Mouse (Mus musculus) frontal cortex, postnatal 36 days (tissue): ENCODE data around the gene Cavin1.
"Not testable (repeated sequence)": the region's sequence is repeated elsewhere in the genome, so short reads cannot be mapped to it uniquely, and the experiment has no call there.

Experiments
- DNase-seq, 2 experiments: peaks; one replicate each; pipeline ENCODE4 v3.0.0; 2022; ENCODE audit warnings: low spot score in 2 of 2

The Cavin1 gene

GRCm38 (mm10) chr11:100970557-100970937, at the start of gene Cavin1:
TSS of gene Cavin1 (minus strand) at chr11:100970887.
- peak; percentile 29 to 54 for DNase-seq

- no peak for DNase-seq
Observed at GRCm38 (mm10) chr11:101011641-101012040, 41.0 kb upstream of the Cavin1 start.

GRCm38 (mm10) chr11:101009888-101010784, 39.4 kb upstream of the Cavin1 start:
- peak in 1 of 2 experiments; percentile 43 for DNase-seq

GRCm38 (mm10) chr11:101009046-101009887, 38.6 kb upstream of the Cavin1 start, which contains the start of gene Atp6v0a1:
TSS of gene Atp6v0a1 (plus strand) at chr11:101009452.
- peak; percentile 96 to 98 for DNase-seq

GRCm38 (mm10) chr11:101008206-101009045, 37.7 kb upstream of the Cavin1 start:
- no peak for DNase-seq

- DNase-seq = no peak
Observed at GRCm38 (mm10) chr11:101003025-101003685, 32.5 kb upstream of the Cavin1 start.

GRCm38 (mm10) chr11:101001875-101002552, 31.3 kb upstream of the Cavin1 start:
- DNase-seq = not testable (repeated sequence)

- DNase-seq = no peak
Observed at GRCm38 (mm10) chr11:100999254-100999653, 28.6 kb upstream of the Cavin1 start.

- DNase-seq = no peak
Observed at GRCm38 (mm10) chr11:100998836-100999235, 28.1 kb upstream of the Cavin1 start.

GRCm38 (mm10) chr11:100996501-100996900, 25.8 kb upstream of the Cavin1 start:
- no peak for DNase-seq

- DNase-seq = no peak
Observed at GRCm38 (mm10) chr11:100994655-100995054, 24.0 kb upstream of the Cavin1 start.

- no peak for DNase-seq
Observed at GRCm38 (mm10) chr11:100994233-100994632, 23.5 kb upstream of the Cavin1 start.

GRCm38 (mm10) chr11:100993437-100993836, 22.8 kb upstream of the Cavin1 start:
- DNase-seq = no peak

- DNase-seq = no peak
Observed at GRCm38 (mm10) chr11:100991027-100991534, 20.4 kb upstream of the Cavin1 start.

- no peak for DNase-seq
Observed at GRCm38 (mm10) chr11:100989666-100990065, 19.0 kb upstream of the Cavin1 start.

- no peak for DNase-seq
Observed at GRCm38 (mm10) chr11:100988674-100989073, 18.0 kb upstream of the Cavin1 start.

- DNase-seq = no peak
Observed at GRCm38 (mm10) chr11:100985607-100986006, 14.9 kb upstream of the Cavin1 start.

- DNase-seq = no peak
Observed at GRCm38 (mm10) chr11:100983778-100984131, 13.1 kb upstream of the Cavin1 start.

GRCm38 (mm10) chr11:100983125-100983777, 12.6 kb upstream of the Cavin1 start:
- DNase-seq = peak; percentile 76 to 77

- no peak for DNase-seq
Observed at GRCm38 (mm10) chr11:100982087-100982486, 11.4 kb upstream of the Cavin1 start.
